Mouse (Mus musculus) embryo, embryonic 10.5 days (tissue): ENCODE measurements around the gene Ndufb7.
"Not testable (repeated sequence)": the region's sequence is repeated elsewhere in the genome, so short reads cannot be mapped to it uniquely, and the experiment has no call there.

Source experiments
- DNase-seq: peaks from one replicate; pipeline ENCODE4 v3.0.0-alpha.2; 2015; ENCODE audit warnings: low spot score

Ndufb7 gene

DNA sequence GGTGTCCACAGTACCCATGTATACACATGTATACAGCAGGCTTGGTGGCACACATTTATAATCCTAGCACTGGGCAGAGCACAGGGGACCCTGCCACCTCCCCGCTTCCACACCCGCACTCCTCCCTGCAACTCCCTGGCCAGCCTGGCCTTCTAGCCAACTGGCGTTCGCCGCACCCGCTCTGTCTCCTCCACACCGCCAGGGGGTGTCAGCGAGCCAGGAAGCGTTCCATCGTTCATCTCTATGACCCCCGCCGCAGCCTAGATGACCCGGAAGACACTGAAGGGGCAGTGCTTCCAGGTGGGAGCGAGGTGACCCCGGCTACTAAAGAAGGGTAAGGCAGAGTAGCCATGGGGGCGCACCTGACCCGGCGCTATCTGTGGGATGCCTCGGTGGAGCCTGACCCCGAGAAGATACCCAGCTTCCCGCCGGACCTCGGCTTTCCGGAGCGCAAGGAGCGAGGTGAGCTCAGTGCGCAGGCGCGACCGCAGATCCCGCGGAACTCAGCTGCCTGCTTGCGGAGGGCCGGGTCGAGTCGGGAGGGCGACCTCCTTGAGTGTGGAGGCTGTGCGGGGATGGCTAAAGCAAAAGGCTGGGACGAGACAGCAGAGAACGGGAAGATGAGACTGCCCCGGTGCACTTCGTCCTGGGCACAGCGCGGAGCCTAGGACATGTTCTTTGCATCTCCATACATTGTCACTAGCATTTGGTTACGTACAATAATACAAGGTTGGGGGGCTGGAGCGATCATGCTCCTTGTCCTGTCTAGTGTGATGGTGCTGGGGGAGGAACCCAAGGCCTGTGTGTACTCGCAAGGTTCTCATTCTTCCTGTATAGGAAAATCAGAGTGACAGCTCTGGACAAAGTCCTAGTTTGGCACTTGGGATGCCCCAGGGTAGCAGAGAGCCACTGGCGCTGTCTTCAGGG, at the start of gene Ndufb7:
Gene Ndufb7, plus strand, starts transcription at position 203 of the 927 bp plus-strand sequence.
- peak; percentile 95 for DNase-seq

DNA sequence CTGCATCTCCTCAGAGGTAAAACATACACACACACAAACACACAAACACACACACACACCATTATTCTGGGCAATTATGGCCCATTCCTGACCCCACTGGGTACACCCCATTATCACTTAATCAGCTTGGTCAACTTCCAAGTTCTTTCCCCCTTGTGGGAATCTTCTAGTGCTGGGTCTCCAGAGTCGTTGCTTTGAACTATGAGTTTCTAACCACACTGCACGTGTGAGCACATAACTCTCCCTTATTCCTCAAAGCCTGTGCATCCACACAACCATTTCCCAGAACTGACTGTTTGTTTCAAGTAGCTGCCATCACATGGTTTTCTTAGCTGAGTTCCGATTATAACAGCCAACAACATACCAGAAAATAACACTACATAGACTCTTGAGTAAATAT, 46.0 kb upstream of the Ndufb7 start:
- no peak for DNase-seq

DNA sequence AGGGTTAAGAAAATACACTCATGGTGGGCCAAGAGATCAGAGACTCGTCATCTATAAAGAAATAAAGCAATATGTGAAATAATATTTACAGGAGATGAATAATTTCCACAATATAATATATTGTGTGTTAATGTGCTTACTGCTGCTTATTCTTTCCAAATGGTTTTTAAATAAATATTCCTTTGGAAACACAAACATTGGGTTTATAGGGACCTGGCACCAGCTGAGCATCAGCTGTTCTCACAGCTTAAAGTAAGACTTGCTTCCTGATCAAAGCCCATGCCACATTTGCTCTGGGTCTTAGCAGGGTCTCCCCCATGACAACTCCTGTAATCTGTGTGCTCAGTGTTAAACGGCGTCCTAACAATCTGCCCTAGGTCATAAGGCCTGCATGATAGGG, 45.6 kb upstream of the Ndufb7 start:
- not testable (repeated sequence) for DNase-seq

DNA sequence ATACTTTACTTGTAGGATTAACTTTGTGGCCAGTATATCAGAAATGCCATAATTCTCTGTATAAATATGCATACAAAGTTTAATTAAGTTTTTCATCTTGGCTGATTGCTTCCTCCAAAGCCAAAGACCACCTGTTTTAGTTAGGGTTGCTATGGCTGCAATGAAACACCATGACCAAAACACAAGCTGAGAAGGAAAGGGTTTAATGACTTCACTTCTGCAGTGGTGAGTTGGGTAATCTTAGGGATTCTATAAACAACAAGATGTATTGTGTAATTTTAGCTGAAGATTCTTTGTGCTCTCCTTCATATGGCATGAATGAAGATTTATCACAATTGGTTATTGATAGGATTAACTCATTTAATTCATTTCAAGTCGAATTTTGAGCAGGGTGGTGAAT, 45.2 kb upstream of the Ndufb7 start:
- no peak for DNase-seq

DNA sequence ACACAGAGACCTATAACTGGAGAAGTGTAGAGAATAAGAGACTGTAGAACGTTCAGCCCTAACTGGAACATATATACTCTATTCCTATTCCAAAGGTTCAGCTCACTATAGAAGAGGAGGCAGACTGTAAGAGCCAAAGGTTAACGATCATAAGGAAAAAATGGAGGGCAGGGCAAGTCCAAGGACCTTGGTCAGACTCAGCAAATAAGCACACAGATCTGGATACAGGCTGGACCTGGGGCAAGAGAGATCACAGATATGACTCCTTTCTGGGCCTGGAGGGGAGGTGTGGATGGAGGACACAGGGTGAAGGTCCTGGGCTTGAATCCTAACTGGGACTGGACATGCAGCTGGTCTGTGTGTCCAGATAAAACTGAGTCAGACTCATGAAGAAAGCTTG, 31.7 kb upstream of the Ndufb7 start:
- no peak for DNase-seq

DNA sequence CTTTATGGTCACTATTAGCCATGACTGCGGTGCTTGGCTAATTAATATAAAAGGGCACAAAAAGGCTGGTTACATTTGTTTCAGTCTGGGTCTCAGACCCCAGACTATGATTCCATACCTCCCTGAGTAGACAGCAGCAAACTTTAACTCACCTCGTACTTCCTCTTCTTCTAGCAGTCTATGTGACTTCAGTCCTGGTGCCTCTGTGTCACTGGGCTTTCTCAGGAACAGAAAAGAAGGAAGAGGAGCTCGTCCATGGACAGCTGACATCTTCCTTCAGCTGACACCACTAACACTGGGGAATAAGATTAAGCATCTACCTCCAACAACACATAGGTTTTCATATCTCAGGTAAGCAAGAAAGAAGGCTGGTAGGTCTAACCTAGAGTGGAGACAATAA, 30.7 kb upstream of the Ndufb7 start, which contains the start of gene Olfr370:
Gene Olfr370, plus strand, starts transcription at position 45 of the 400 bp plus-strand sequence.
- DNase-seq, result no peak

DNA sequence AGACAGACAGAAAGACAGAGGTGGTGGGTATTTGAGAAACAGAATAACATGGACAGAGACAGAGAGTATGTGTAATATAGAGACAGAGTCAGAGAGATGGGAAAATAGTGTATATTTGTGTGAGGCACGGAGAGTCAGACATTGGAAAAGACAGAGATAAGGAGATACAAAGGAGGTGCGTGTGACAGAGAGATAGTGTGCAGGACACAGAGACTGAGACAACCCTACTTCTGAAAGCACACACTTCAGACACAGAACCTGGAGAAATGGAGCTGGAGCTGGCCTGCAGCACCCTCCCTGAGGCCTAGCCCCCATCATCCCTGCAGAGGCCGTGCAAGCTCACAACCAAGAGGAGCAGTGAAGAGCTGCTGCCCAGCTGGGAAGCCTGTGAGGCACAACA, 3.8 kb upstream of the Ndufb7 start:
- DNase-seq, result no peak

DNA sequence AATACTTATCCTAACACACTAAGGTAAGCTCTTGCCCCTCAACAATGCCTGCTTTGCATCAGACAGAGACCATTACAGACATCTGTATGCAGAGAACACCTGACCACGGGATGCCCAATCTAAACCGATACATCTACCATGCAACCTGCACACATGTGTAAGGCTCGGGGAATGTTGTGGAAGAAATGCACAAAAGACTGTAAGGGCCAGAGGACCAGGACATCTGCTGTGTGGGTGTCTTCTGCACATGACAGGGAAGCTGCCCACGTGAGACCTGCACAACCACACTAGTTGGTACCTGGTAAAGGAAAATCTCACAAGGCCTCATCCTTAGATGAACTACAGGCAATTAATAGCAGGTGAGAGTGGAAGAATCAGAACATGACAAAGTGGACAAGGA, 3.2 kb upstream of the Ndufb7 start:
- no peak for DNase-seq

DNA sequence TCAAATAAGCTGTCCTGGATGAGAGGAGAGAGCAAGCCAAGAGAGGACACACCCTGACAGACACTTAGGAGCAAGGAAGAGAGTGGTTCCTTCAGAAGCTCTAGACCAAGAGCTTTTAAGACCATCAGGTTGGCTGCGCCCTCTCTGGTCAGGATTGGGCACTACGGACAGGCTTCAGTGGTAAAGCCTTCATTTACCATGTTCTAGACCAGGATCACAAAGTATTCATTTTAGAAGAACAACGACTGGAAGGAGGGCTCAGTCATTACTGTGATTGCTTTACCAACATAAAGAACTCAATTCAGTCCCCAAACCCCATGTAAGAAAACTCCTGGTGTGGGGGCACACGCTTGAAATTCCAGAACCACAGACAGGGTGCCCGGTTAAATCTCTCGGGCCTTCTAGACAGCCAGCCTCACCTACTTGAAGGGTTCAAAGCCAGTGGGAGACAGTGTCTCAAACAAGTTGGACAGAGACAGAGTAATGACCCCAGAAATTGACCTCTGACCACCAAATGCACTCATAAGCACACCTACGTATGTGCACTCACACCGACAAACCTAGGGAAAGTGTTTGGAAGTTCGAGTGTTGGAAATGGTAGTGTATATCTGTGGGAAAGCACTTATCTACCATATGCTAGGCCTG, 618 bp upstream of the Ndufb7 start:
- peak; percentile 72 for DNase-seq

DNA sequence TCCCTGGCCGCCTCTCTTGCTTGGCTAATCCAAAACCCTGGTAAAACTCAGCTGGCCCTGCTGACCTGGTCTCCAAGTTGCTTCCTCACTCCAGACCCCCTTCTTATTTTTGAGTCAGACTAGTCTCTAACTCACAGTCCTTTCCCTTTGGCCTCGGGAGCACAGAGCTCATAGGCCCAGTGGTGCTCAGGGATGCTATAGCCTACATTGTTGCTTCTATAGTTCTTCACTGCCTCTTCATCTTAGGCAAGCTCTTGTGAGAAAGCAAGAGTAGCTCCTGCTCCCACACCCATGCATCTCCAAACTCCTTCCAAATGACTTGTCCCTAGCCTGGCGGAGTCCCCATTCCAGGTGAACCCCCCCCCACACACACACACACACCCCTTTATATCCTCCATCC, 1.2 kb downstream of the Ndufb7 start:
- no peak for DNase-seq

DNA sequence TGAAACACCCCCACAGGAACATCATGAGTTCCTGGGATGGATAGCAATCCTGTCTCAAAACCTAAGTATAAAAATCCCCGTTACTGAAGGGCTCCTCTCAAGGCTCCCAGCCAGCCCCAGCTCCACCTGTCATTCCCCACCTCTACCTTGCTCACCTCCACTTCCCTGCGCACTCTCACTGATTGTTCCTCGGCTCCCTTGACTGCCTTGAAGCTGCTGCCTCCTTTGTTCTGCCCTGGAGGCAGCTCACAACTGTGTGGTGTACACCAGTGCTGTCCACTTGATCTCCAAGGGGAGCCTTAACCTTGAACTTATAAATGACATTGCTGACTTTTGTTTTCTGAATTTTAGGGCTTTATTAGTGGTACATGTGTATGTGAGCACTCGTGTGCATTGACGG, 1.7 kb downstream of the Ndufb7 start:
- DNase-seq, result no peak

DNA sequence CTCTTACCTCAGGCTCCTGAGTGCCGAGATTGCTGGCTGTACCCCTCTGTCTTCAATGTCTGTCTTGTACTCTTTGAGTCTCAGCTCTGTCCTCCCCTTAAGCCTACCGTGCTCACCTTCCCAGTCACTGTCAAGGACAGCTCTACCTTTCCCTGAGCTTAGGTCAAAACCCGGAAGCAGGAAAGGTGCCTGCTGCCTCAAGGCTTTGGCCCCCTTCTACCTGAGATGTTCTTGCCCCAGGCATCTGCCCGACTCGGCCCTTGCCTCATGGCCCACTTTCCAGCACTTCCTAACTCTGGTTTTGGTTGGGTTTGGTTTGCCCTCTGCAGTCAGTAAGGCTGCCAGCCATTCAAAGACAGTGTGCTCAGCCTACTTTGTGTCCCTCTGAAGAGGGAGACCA, 2.3 kb downstream of the Ndufb7 start:
- DNase-seq, result no peak

DNA sequence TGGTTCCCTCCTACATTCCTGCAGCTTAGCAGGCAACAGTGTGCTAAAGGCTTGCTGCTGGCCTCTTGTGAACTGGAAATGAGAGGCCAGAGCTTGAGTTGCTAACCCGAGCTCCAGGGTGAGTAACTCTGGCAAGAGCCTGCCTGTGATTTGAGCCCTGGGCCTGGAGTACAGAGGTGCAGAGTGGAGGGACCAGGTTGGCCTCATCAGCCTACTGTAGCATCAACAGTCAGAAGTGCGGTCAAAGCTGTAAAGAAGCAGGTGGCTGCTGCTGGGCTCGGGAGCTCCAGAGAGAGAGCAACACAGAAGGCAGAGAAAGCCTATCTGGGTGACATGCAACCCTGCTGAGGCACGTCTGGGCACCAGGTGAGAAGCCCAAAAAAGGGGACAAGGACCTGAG, 2.7 kb downstream of the Ndufb7 start:
- DNase-seq, result no peak

DNA sequence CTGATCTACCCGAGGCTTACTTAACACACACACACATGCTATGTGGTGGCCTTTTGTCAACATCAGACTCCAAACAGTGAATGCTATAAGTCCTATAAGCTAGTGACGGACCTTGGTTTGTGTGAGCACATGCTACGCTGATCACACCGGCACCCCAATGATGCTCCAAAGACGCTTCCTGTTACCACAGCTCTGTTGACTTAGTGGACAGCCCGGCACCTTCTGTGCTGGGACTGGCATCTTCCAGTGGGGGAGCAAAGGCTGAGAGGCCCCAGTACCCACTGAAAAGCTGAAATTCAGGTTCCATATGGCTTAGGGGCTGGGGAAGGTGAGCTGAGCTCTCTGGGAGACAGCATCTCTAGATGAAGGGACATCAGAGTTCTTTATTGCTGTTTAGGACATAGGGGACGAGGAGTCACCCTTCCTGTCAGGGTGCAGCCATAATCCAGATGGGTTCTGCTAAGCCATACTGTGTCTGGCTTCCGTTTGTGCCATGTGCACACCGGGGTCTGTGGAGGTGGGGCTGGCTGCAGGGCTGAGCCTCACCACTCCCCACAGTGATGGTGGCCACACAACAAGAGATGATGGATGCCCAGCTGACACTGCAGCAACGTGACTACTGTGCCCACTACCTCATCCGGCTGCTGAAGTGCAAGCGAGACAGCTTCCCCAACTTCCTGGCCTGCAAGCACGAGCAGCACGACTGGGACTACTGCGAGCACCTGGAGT, 4.0 kb downstream of the Ndufb7 start:
- no peak for DNase-seq

DNA sequence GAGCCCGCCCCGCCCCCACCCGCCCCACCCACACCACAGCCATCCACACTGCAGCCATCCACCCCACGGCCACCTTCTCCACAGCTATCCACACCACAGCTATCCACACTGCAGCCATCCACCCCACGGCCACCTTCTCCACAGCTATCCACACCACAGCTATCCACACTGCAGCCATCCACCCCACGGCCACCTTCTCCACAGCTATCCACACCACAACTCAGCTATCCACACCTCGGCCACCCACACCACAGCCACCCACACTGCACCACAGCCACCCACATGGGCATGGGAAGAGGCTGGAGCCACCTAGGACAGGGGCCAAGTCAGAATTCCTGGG, 4.5 kb downstream of the Ndufb7 start:
- DNase-seq, result not testable (repeated sequence)

DNA sequence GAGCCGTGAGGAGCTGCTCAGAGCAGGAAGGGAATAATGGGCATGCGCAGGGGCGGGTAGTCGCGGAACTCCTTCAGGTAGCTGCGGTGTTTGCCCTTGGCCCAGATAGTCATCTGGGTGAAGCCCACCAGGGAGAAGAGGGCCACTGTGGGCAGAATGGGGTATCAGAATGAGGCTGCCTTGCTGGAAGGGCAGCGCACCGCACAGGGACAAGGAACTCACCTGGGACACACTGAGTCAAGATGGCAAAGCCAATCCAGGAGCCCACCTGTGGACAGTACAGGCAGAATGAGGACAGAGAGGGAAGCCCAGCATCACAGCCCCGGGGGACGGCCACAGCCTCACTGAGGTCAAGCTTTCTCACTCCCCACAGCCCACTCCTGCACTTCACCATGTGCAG, 5.3 kb downstream of the Ndufb7 start:
- no peak for DNase-seq

DNA sequence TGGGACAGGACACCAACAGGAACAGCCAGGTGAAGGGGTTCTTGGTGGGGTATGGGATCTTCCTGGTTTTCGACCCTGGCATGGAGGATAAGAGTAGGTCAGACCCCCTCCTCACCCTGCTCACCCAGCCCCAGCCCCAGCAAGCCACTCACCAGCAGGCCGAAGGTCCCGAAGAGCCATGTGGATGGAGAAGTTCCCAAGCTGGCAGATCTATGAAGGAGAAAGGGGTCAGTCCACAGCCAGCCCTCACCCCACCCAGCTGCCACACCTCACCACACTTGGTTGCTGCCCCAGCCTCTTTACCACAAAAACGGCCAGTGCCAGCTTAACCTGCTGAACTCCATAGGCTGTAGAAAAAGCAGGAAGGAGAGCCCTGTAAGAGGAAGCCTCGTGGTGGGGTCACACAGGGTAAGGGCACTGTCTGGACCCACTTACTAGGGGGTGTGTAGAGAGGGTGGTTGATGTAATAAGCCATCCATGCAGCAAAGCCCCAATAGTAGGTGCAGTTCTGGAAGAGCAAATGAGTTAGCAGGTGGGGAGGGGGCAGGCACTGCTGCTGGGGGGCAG, 5.9 kb downstream of the Ndufb7 start:
- no peak for DNase-seq

DNA sequence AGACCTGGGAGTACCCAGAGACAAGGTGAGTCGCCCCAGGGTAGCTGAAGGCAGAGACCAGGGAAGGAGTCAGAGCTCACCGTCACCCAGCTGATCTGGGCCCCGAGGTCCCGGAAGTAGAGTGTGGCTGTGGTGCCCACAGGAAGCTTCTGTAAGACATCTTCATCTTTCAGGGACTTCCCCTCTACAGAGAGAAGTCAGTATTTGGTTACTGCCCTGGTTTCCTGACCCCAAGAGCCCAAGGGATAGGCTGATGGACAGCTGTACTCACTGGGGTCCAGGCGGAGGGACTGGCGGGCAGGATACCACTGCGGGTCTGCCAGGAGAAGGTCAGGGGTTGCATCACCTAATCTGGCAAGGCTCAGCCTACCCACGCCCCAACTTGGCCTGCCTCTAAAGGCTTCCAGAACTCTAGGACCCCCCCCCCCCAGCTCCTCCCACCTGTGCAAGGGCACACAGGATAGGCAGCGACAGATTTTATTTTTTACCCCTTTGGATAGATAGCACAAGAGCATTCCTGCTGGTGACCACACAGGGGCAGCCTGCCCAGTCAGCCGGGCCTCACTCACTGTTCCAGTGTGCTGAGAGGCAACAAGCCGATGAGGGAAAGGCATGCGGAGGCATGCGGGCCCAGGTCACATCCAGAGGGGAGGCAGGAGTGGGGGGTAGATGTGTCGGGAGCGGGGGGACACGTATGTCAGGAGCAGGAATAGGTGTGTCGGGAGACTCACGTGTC, 6.8 kb downstream of the Ndufb7 start:
- no peak for DNase-seq

DNA sequence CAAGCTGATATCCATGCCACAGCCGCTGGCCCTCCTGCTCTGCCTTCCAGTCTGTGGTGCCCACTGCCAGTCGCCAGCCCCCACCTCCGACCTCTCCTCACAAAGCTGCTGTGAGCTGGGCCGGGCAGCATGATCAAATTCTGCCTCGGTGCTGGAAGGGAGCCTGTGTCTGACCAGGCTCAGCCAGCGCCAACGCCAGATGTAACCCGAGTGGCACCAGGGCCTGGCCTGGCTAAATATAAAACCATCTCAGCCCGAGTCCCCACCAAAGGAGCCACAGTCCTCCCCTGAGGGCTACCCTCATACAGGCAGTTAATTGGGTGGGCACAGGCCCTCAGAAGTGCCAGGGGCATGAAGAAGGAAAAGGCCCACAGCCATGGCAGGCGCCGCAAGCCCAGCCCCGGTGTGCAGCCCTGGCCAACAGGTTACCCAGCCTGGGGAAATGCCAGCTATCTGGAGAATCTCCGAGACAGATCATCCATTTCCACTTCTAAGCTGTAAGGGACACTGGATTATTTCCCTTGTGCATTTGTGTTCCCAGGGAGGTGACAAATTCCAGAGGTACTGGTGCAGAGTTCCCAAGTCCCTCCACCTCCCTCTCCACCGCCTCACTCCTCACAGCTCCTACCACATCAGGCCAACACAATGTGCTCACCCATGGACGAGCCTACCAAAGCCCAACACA, 8.3 kb downstream of the Ndufb7 start:
- DNase-seq, result no peak

DNA sequence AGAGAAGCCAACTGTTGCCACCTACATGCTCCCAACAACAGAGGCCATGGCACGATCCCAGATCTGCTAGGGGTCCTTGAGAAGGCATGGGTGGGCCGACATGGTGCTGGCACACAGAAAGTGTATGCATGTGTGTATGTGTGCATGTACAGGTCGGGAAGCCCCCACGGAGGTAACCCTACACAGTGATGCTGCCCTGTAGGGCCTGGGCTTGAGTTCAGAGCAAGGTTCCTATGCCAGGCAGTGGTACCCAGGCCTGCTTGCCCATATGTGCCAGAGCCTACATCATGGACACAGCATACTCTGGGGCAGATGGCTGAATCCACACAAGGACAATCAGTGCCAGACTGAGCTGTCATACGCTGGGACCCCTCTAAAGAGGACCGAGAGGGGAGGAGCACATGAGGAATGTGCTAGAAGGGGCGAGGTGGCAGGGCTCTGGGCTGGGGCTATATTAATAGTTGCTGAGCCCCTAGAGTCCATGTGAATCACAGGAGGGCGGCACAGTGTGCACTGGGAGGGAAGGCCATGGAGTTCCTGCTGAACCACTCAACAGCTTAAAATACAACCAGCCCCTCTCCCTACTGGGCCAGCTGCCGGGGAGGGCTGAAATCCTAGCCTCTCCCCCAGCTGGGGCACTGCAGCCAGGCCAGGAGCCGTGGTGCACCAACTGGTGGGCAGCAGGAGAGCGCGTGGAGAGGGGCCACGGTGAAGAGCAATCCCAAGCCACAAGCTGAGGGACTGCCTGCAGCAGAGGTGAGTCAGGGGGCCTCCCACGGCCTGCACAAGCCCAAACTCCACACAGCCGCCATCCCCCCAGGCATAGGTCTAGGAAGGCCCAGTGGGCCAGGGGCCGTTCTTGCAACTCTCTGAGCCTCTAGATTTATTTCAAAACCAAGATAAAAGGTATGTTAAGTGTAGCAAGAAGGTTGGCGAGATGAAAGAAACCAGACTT, 9.4 kb downstream of the Ndufb7 start:
- no peak for DNase-seq
